In the genomic region with DNA sequence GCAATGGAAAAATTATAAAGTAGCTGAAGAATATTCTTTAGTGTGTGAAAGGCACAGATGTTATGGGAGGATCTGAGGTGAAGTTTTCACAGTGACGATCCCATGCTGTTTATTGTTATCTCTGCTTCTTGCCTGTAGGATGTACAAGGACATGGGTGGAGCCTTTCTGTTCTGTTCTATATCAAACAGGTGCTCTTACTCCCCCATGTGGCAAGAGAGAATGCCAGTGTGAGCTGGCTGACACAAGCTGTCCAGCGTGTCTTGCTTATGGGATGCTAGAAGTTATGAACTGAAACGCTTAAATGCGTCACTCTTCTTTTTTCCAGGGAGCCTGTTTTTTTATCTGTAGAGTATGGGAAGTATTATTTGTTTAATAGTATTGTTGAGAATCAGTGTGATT, we compare ENCODE assay signal across 8 mouse cellular contexts.
A peak's percentile ranks its signal among the peaks of the same experiment; 100 is the strongest.
DNase-seq lines count a peak whose midpoint lies in the region; ATAC-seq and TF ChIP-seq lines count a peak whose summit lies in the region.

No protein-coding gene starts in this region.

- H3K9me3 ChIP-seq in intestine, postnatal 0 days (ENCODE audit: control insufficient read depth): no peaks in the 10 kb centered on the region
- no peaks in the 10 kb centered on the region for H3K9me3 ChIP-seq in intestine, embryonic 15.5 days
- H3K9me3 ChIP-seq in ES-Bruce4 (replicated peaks; ENCODE audit: control insufficient read depth, insufficient read depth, low read length, poor library complexity, severe bottlenecking): no peaks in the 10 kb centered on the region
- H3K9me3 ChIP-seq in hindbrain, postnatal 0 days (ENCODE audit: low read length): no peaks in the 10 kb centered on the region

- no peak overlapping the region for H3K9ac ChIP-seq in intestine, postnatal 0 days (ENCODE audit: low read depth, low read length)
- no peak overlapping the region for H3K9ac ChIP-seq in intestine, embryonic 15.5 days
- H3K9ac ChIP-seq in ES-Bruce4 (ENCODE audit: low read depth, poor library complexity, severe bottlenecking): no peak overlapping the region
- H3K9ac ChIP-seq in hindbrain, postnatal 0 days (replicated peaks; ENCODE audit: low read length): no peak overlapping the region

- H3K27ac ChIP-seq in intestine, postnatal 0 days (ENCODE audit: low read depth, low read length): no peak overlapping the region
- H3K27ac ChIP-seq in intestine, embryonic 15.5 days: no peak overlapping the region
- H3K27ac ChIP-seq in ES-Bruce4 (ENCODE audit: insufficient read depth, low read length): no peak overlapping the region
- no peak overlapping the region for H3K27ac ChIP-seq in hindbrain, postnatal 0 days

- no peak for ATAC-seq in intestine, postnatal 0 days
- ATAC-seq in intestine, embryonic 15.5 days: no peak
- ATAC-seq in hindbrain, postnatal 0 days: peak; percentile 64; the same call in 1 of the 2 replicates

- TF ChIP-seq POLR2A in ES-Bruce4 (IDR thresholded peaks at IDR 0.05; ENCODE audit: insufficient read depth, low read length): no peak

- peak; percentile 36 to 65 for DNase-seq in cerebellum, postnatal 25 days
- peak; percentile 80 for DNase-seq in hindbrain, postnatal 0 days (ENCODE audit: low spot score)
- DNase-seq in thymus, postnatal 4 days: peak; percentile 15
- no peak for DNase-seq in heart, postnatal 25 days (ENCODE audit: low spot score)
- DNase-seq in adrenal gland, postnatal 25 days: no peak

- no peaks in the 10 kb centered on the region for H3K36me3 ChIP-seq in intestine, postnatal 0 days (ENCODE audit: control insufficient read depth, insufficient read depth)
- H3K36me3 ChIP-seq in intestine, embryonic 15.5 days: no peaks in the 10 kb centered on the region
- no peaks in the 10 kb centered on the region for H3K36me3 ChIP-seq in ES-Bruce4 (ENCODE audit: control insufficient read depth, insufficient read depth, low read length, poor library complexity, severe bottlenecking)
- no peaks in the 10 kb centered on the region for H3K36me3 ChIP-seq in hindbrain, postnatal 0 days (ENCODE audit: insufficient read depth, low read length)

- intact Hi-C loops in heart, postnatal 25 days (cut with DNase I): loop anchor here (5.0 kb wide), 1 partner anchor 468 kb away; no protein-coding TSS in a partner anchor

- H3K27me3 ChIP-seq in intestine, postnatal 0 days (replicated peaks; ENCODE audit: control insufficient read depth, insufficient read depth, low read length): no peaks in the 10 kb centered on the region
- no peaks in the 10 kb centered on the region for H3K27me3 ChIP-seq in intestine, embryonic 15.5 days (replicated peaks)
- no peaks in the 10 kb centered on the region for H3K27me3 ChIP-seq in ES-Bruce4 (ENCODE audit: control insufficient read depth, insufficient read depth, low read length, poor library complexity, severe bottlenecking)
- no peaks in the 10 kb centered on the region for H3K27me3 ChIP-seq in hindbrain, postnatal 0 days (ENCODE audit: insufficient read depth, low read length)

- WGBS in intestine, postnatal 0 days: 53% methylated on average over 4 of the region's 4 CpGs
- 47% methylated on average over 4 of the region's 4 CpGs for WGBS in intestine, embryonic 15.5 days
- 51% methylated on average over 4 of the region's 4 CpGs for WGBS in hindbrain, postnatal 0 days

- H3K4me2 ChIP-seq in intestine, postnatal 0 days (replicated peaks; ENCODE audit: low read depth): no peak overlapping the region
- H3K4me2 ChIP-seq in intestine, embryonic 15.5 days (replicated peaks): no peak overlapping the region
- no peak overlapping the region for H3K4me2 ChIP-seq in hindbrain, postnatal 0 days (ENCODE audit: low read depth, low read length)

- H3K4me3 ChIP-seq in intestine, postnatal 0 days (ENCODE audit: low read depth, low read length): no peak overlapping the region
- H3K4me3 ChIP-seq in intestine, embryonic 15.5 days (replicated peaks): no peak overlapping the region
- H3K4me3 ChIP-seq in ES-Bruce4 (ENCODE audit: low read depth, low read length): no peak overlapping the region
- no peak overlapping the region for H3K4me3 ChIP-seq in hindbrain, postnatal 0 days (ENCODE audit: low read length)

- peak; percentile 41; the same call in 1 of the 2 replicates for TF ChIP-seq CTCF in intestine, postnatal 0 days (IDR thresholded peaks at IDR 0.05; ENCODE audit: low read depth)
- peak; percentile 28 for TF ChIP-seq CTCF in ES-Bruce4 (IDR thresholded peaks at IDR 0.05; ENCODE audit: low read depth, low read length)
- TF ChIP-seq CTCF in hindbrain, postnatal 0 days (IDR thresholded peaks at IDR 0.05; ENCODE audit: low read depth): peak; percentile 78

- TF ChIP-seq EP300 in ES-Bruce4 (IDR thresholded peaks at IDR 0.05; ENCODE audit: insufficient read depth, low read depth, low read length): no peak

- H3K4me1 ChIP-seq in intestine, postnatal 0 days (replicated peaks; ENCODE audit: control insufficient read depth, insufficient read depth, low read length): no peaks in the 10 kb centered on the region
- no peaks in the 10 kb centered on the region for H3K4me1 ChIP-seq in intestine, embryonic 15.5 days (replicated peaks)
- no peaks in the 10 kb centered on the region for H3K4me1 ChIP-seq in ES-Bruce4 (ENCODE audit: control insufficient read depth, insufficient read depth, low read length)
- no peaks in the 10 kb centered on the region for H3K4me1 ChIP-seq in hindbrain, postnatal 0 days (ENCODE audit: insufficient read depth, low read length)

Comparison
In these comparisons a context has a peak if more than half of its experiments do, and no peak if none do; other contexts are left out.
1. CTCF ChIP-seq: peak in every context shown above with its lines; median percentile 78 in hindbrain, postnatal 0 days; 41 in intestine, postnatal 0 days; 28 in ES-Bruce4.
2. DNase-seq: peak in cerebellum, postnatal 25 days (2 of 2), hindbrain, postnatal 0 days (single experiment) and thymus, postnatal 4 days (single experiment); none in heart, postnatal 25 days (single experiment) and adrenal gland, postnatal 25 days (single experiment).